Mouse (Mus musculus) hindbrain, embryonic 13.5 days (tissue): ENCODE measurements around the gene Emsy. TPM values are rescaled to one million over a fixed set of nuclear protein-coding genes. Genes with fewer than 3 reads are reported as not detected.
A peak's percentile ranks its signal among the peaks of the same experiment; 100 is the strongest.

ENCODE experiments used
- ATAC-seq: fragments of 200-750 bp; cut with Nextera tagmentation; 2 replicates; pipeline ENCODE4 v1.8.0; 2017; ENCODE audit warnings: moderate TSS enrichment; ENCODE audit not compliant: low FRiP score
- H3K27ac ChIP-seq: fragments of 300-500 bp; sonication (generic); 2 replicates; pipeline ENCODE4 v1.5.1; 2015; ENCODE audit warnings: inconsistent platforms, mild to moderate bottlenecking, moderate library complexity
- H3K27me3 ChIP-seq: fragments of 300-500 bp; sonication (generic); 2 replicates; pipeline ENCODE4 v1.6.1; 2015; ENCODE audit warnings: mild to moderate bottlenecking, inconsistent platforms
- H3K36me3 ChIP-seq: fragments of 300-500 bp; sonication (generic); 2 replicates; pipeline ENCODE4 v1.6.1; 2015; ENCODE audit warnings: mild to moderate bottlenecking, inconsistent platforms
- H3K4me1 ChIP-seq: fragments of 300-500 bp; sonication (generic); replicated peaks from 2 replicates; pipeline ENCODE4 v1.6.1; 2015; ENCODE audit warnings: inconsistent platforms
- H3K4me2 ChIP-seq: fragments of 300-500 bp; sonication (generic); 2 replicates; pipeline ENCODE4 v1.6.1; 2015; ENCODE audit warnings: inconsistent platforms, mild to moderate bottlenecking, moderate library complexity
- H3K4me3 ChIP-seq: fragments of 300-500 bp; sonication (generic); 2 replicates; pipeline ENCODE4 v1.5.1; 2015; ENCODE audit warnings: mild to moderate bottlenecking, inconsistent platforms
- H3K9ac ChIP-seq: fragments of 300-500 bp; sonication (generic); 2 replicates; pipeline ENCODE4 v1.6.1; 2015; ENCODE audit warnings: mild to moderate bottlenecking, inconsistent platforms
- H3K9me3 ChIP-seq: fragments of 300-500 bp; sonication (generic); 2 replicates; pipeline ENCODE4 v1.6.1; 2016; ENCODE audit warnings: inconsistent platforms
- WGBS: fragments of 180-500 bp; shearing (Covaris S2); methylation state at CpG from one replicate; pipeline ENCODE4 v1.1.7; 2015; 5-methylcytosine and 5-hydroxymethylcytosine counted together
- polyA plus RNA-seq: library from polyadenylated mRNA; unstranded; fragments of >200 nt; fragmentation: Nextera tagmentation; extraction: Ambion mirVana; gene quantifications from 2 replicates; pipeline ENCODE4 v1.2.1, GENCODE M21; 2015

The Emsy gene
- polyA plus RNA-seq, 1 experiment from 2014 or later = 35.0 TPM

DNA sequence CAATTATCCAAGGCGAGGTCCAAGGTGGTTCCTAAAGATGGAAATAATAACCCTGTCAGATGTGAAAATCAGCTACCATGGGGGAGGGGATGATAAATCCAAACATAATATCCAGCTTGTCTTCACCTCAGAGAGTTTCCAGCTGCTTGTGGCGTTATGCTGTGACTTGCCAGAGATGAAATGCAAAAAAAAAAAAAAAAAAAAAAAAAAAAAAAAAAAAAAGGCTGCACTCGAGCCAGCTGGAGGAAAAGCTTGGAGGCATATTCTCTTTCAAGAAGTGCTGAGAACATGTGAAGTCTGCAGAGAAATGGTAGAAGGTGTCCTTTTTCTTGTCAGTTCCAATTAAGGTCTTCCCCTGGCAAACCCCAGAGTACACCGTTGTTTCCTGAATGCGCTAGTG is 8.6 kb upstream of the Emsy start:
- H3K4me3 ChIP-seq = no peak overlapping the region
- no peak for ATAC-seq
- no peak overlapping the region for H3K9ac ChIP-seq
- no peaks in the 10 kb centered on the region for H3K27me3 ChIP-seq
- no peak overlapping the region for H3K4me2 ChIP-seq
- H3K9me3 ChIP-seq = no peaks in the 10 kb centered on the region
- H3K4me1 ChIP-seq = no peaks in the 10 kb centered on the region
- H3K36me3 ChIP-seq = no peaks in the 10 kb centered on the region
- no peak overlapping the region for H3K27ac ChIP-seq
- WGBS = 63% methylated on average over 5 of the region's 5 CpGs

DNA sequence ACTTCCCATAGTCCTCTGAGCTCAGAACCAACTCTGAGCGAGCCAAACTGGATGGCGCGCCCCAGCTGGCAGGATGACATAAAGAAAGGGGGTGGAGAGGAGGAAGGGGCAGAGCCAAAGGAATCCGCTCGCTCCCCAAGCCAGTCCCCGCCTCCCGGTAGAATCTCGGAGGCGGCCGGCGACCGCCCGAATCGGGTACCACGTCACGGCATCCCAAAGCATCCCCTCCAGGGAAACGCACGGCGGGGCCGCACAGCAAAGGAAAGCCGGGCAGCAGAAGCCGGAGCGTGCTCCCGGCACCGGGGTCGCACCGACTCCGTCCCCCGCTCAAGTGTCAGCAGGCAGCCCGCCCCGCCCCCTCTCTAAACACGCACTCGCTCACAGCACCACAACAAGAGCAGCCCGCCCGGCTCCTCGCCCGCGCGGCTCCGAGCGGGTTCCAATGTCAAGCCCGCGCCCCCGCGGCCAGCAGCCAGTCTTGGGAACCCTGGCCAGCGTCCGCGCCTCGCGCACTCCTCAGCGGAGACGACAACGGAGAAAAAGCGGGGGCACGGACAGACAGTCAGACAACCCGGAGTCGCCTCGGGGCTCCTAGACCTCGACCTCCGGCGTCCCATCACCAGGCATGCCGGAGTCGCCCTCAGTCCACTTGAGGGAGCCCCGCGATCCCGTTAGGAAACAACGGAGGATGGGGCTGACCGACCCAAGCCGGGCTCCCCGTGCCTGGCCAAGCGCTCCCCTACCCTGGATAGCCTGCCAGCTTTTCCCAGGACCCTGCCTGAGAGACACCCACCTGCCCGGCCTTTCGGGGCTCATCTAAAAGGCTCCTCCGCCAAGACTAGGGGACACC is 677 bp downstream of the Emsy start:
- H3K27ac ChIP-seq = peak overlapping the region; percentile 96
- H3K4me2 ChIP-seq = peak overlapping the region; percentile 80
- ATAC-seq = peak; percentile 83
- peaks cover 20% of the 10 kb centered on the region for H3K36me3 ChIP-seq
- peaks cover 32% of the 10 kb centered on the region for H3K4me1 ChIP-seq
- H3K9ac ChIP-seq = peak overlapping the region; percentile 93
- no peaks in the 10 kb centered on the region for H3K9me3 ChIP-seq
- H3K27me3 ChIP-seq = no peaks in the 10 kb centered on the region
- peak overlapping the region; percentile 94 for H3K4me3 ChIP-seq
- under 1% methylated on average over 74 of the region's 74 CpGs for WGBS

DNA sequence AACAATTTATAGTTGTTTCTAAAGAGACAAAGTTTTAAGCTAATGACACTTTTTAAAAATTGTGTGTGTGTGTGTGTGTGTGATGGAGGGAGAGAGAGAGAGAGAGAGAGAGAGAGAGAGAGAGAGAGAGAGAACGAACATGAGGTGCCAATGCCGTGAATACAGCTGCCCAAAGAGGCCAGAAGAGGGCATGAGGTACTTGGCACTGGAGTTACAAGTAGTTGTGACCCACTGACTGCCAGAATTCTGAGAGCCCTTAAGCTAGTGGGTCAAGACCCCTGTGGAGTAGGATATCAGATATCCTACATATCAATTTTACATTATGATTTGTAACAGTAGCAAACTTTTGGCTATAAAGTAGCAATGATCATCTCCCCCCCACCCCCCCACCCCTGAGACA is 4.9 kb downstream of the Emsy start:
- peaks cover 22% of the 10 kb centered on the region for H3K4me1 ChIP-seq
- H3K9me3 ChIP-seq = no peaks in the 10 kb centered on the region
- WGBS = 81% methylated on average over 2 of the region's 2 CpGs

DNA sequence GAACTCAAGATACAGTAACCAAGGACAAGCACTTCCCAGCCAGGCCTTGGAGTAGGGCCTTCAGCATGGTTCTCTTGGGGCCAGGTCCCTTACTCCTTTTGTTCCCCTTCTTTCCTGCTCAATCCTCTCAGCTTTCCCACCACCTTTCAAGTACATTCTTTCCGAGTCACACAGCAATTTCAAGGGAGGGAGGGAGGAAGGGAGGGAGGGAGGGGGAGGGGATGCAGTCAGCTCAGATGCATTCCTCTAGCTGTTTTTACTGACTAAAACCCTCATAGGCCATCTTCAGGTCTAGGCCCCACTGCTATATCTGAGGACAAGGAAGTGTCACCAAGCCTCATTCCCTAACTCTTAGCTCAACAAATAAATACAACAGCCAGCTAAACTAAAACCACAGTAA is 12.3 kb downstream of the Emsy start:
- H3K4me2 ChIP-seq = no peak overlapping the region
- H3K9me3 ChIP-seq = no peaks in the 10 kb centered on the region
- H3K36me3 ChIP-seq = peaks cover 46% of the 10 kb centered on the region
- H3K4me3 ChIP-seq = no peak overlapping the region
- no peaks in the 10 kb centered on the region for H3K4me1 ChIP-seq
- H3K27me3 ChIP-seq = no peaks in the 10 kb centered on the region
- no peak overlapping the region for H3K27ac ChIP-seq
- WGBS = 18% methylated on average over 1 of the region's 1 CpGs
- no peak overlapping the region for H3K9ac ChIP-seq
- ATAC-seq = no peak

More for the DNA sequence above, 4.9 kb downstream of the Emsy start:
- no peak overlapping the region for H3K4me2 ChIP-seq
- no peak overlapping the region for H3K4me3 ChIP-seq
- peaks cover 38% of the 10 kb centered on the region for H3K36me3 ChIP-seq
- no peak overlapping the region for H3K27ac ChIP-seq
- no peak for ATAC-seq
- no peaks in the 10 kb centered on the region for H3K27me3 ChIP-seq
- H3K9ac ChIP-seq = no peak overlapping the region

DNA sequence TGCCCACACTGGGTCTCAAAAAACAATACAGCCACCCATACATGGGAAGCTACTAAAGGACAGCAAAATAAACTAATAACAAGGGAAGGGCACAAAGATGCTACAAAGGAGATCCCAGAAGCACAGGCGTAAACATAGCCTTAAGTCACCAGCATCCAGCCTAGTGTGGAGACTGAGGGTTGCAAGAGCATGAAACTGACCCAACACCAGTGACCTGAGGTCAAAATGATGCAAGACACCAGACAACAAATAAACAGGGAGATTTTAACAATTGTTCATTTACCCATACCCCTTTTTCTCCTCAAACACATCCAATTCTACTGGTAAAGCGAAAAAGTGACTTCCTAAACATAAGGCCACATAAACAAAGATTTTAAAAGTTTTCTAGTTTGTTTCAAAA is 20.0 kb downstream of the Emsy start:
- H3K27ac ChIP-seq = no peak overlapping the region
- no peak overlapping the region for H3K9ac ChIP-seq
- no peak overlapping the region for H3K4me2 ChIP-seq
- no peaks in the 10 kb centered on the region for H3K4me1 ChIP-seq
- 96% methylated on average over 2 of the region's 2 CpGs for WGBS
- ATAC-seq = no peak
- no peak overlapping the region for H3K4me3 ChIP-seq
- no peaks in the 10 kb centered on the region for H3K9me3 ChIP-seq
- no peaks in the 10 kb centered on the region for H3K27me3 ChIP-seq
- peaks cover 46% of the 10 kb centered on the region for H3K36me3 ChIP-seq

DNA sequence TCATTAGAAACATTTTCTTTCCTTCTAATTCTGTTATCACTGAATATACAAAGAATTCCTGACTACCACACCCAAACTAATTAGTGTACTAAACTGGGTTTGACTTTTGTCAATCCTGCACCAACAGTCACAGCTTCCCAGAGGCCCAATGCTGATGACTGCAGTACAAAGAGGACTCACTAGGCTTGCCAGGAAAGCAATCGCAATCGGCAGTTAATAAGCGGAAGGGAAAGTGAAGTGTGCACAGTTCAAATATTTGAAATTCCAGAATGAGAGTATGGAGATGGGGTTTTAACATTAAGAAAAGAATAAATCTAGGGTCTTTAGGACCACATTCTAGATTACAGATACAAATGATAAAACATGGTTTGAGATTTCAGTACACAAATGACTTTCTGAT is 23.6 kb downstream of the Emsy start:
- WGBS = 82% methylated on average over 3 of the region's 3 CpGs
- no peak for ATAC-seq
- Histone ChIP-seq H3K27ac (no peak overlapping the region), H3K9ac (no peak overlapping the region), H3K36me3 (peaks cover 31% of the 10 kb centered on the region), H3K4me1 (no peaks in the 10 kb centered on the region), H3K9me3 (no peaks in the 10 kb centered on the region), H3K4me2 (no peak overlapping the region), H3K27me3 (no peaks in the 10 kb centered on the region), H3K4me3 (no peak overlapping the region)

DNA sequence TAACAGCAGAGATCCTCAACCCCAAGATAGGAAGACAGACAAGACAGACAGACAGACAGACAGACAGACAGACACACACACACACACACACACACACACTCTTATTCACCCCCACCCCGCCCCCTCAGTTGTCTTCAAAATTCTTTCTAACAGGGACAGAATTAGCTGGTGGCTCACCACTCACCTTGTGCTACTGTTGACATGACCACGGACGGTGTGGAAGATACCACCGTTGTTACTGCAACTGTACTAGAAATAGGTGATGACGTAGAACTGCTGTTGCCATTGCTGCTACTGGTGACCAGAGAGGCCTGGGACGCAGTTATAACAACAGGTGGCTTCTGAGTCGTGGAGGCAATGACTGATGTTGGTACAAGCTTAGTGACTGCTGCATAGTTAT is 26.6 kb downstream of the Emsy start:
- WGBS = 93% methylated on average over 7 of the region's 7 CpGs
- Histone ChIP-seq H3K27me3 (no peaks in the 10 kb centered on the region), H3K27ac (no peak overlapping the region), H3K36me3 (peaks cover 31% of the 10 kb centered on the region), H3K4me2 (no peak overlapping the region), H3K9ac (no peak overlapping the region), H3K4me1 (no peaks in the 10 kb centered on the region), H3K4me3 (no peak overlapping the region), H3K9me3 (no peaks in the 10 kb centered on the region)
- no peak for ATAC-seq

DNA sequence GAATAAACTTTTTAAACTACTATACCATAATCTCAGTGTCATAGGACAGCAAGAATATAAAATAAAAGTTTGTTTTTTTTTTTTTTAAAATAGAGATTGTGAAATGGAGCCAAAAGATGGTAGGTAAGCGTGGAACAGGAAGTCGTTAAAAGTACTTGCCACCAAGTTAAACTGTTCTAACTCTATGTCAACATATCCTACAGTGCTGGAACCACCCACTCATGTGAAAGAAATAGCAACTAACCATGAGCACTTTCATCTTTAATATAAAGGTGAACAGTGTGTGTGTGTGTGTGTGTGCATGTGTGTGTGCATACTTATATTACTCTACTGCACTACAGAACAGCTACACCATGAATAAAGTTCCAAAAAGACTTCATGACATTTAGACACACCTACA is 38.8 kb downstream of the Emsy start:
- no peak overlapping the region for H3K4me2 ChIP-seq
- WGBS = 93% methylated on average over 2 of the region's 2 CpGs
- no peak overlapping the region for H3K9ac ChIP-seq
- peaks cover 26% of the 10 kb centered on the region for H3K36me3 ChIP-seq
- ATAC-seq = no peak
- no peak overlapping the region for H3K27ac ChIP-seq
- H3K4me1 ChIP-seq = no peaks in the 10 kb centered on the region
- H3K4me3 ChIP-seq = no peak overlapping the region
- no peaks in the 10 kb centered on the region for H3K9me3 ChIP-seq
- H3K27me3 ChIP-seq = no peaks in the 10 kb centered on the region

DNA sequence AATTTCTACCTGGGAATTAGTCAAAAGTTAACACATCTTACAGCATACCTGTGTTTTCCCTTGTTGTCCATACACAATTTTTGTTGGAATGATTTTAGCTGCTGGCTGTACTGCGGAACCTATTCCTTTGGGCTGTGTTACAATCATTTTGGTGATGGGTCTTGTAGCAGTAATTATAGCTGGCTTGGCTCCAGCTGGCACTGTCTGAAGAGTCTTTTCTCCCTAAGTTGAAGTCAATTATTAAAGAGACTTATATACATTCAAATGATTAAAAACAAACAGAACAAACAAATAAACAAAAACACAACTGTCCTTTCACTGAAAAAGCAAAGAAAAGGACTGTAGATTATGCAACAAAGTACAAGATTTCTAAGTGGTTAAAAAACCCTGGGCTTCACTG is 43.6 kb downstream of the Emsy start:
- no peak overlapping the region for H3K4me3 ChIP-seq
- no peak overlapping the region for H3K4me2 ChIP-seq
- H3K36me3 ChIP-seq = peaks cover 25% of the 10 kb centered on the region
- H3K27me3 ChIP-seq = no peaks in the 10 kb centered on the region
- no peak for ATAC-seq
- 74% methylated on average over 1 of the region's 1 CpGs for WGBS
- no peaks in the 10 kb centered on the region for H3K4me1 ChIP-seq
- H3K9me3 ChIP-seq = no peaks in the 10 kb centered on the region
- no peak overlapping the region for H3K9ac ChIP-seq
- H3K27ac ChIP-seq = no peak overlapping the region

DNA sequence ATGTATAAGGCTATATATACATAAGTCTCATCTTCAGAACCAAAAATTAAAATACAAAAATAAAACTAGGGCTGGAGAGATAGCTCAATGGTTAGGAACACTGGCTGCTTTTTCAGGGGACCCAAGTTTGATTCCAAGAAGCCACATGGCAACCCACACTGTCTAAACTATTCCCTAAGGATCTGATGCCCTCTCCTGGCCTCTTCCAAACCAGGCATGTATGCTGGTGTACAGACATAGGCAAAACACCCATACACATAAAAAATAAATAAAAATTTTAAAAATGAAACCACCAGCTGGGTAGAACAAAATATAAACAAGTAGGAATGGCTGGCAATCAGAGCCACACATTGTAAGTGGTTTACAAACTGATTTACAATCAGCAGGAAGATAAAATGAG is 48.1 kb downstream of the Emsy start:
- ATAC-seq = no peak
- no peak overlapping the region for H3K4me3 ChIP-seq
- no peaks in the 10 kb centered on the region for H3K4me1 ChIP-seq
- no peaks in the 10 kb centered on the region for H3K9me3 ChIP-seq
- H3K36me3 ChIP-seq = peaks cover 12% of the 10 kb centered on the region
- H3K9ac ChIP-seq = no peak overlapping the region
- H3K27me3 ChIP-seq = no peaks in the 10 kb centered on the region
- no peak overlapping the region for H3K27ac ChIP-seq
- no peak overlapping the region for H3K4me2 ChIP-seq

DNA sequence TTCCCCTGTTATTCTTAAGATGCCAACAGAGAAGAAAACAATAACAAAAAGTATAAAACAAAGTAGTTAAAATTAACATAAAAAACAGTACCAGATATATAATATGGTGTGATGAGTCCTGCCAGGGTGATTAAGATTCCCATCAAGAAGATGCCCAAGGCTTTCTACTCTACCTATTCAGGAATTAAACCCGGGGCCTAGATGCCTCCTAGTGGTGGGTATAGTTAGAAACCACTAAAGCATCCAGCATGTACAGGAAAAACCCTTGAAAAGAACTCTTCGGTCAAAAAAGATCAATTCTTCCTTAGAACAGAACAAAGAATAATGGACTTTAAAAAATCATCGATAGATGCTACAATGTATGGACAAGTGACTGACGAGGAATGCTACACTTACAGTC is 49.4 kb downstream of the Emsy start:
- H3K36me3 ChIP-seq = peaks cover 12% of the 10 kb centered on the region
- no peak overlapping the region for H3K4me2 ChIP-seq
- WGBS = 88% methylated on average over 4 of the region's 4 CpGs
- H3K9me3 ChIP-seq = no peaks in the 10 kb centered on the region
- H3K4me1 ChIP-seq = no peaks in the 10 kb centered on the region
- no peak overlapping the region for H3K4me3 ChIP-seq
- H3K27me3 ChIP-seq = no peaks in the 10 kb centered on the region
- H3K9ac ChIP-seq = no peak overlapping the region
- H3K27ac ChIP-seq = no peak overlapping the region
- ATAC-seq = no peak

DNA sequence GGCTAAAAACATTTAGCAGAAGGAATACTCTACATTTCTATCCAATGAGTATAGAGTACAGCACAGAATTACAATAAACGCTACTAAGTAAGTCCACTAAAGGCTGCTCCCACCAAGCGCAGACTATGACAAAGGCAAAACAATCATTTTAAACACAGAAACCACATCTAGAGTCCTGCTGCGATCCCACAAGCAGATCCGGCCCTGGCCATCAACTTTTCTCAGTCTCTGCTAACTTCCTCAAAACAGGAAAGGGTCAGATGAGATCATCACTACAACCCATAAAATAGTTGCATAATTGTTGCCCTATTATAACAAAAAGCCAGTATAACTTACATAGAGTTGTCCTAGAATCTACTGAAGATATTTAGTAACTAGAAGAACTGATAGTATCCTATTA is 54.9 kb downstream of the Emsy start:
- Histone ChIP-seq H3K27ac (no peak overlapping the region), H3K36me3 (peaks cover 21% of the 10 kb centered on the region; the same call in 1 of the 2 replicates), H3K9me3 (no peaks in the 10 kb centered on the region), H3K27me3 (no peaks in the 10 kb centered on the region), H3K4me3 (no peak overlapping the region), H3K4me1 (no peaks in the 10 kb centered on the region), H3K9ac (no peak overlapping the region), H3K4me2 (no peak overlapping the region)
- no peak for ATAC-seq
- 84% methylated on average over 4 of the region's 4 CpGs for WGBS

DNA sequence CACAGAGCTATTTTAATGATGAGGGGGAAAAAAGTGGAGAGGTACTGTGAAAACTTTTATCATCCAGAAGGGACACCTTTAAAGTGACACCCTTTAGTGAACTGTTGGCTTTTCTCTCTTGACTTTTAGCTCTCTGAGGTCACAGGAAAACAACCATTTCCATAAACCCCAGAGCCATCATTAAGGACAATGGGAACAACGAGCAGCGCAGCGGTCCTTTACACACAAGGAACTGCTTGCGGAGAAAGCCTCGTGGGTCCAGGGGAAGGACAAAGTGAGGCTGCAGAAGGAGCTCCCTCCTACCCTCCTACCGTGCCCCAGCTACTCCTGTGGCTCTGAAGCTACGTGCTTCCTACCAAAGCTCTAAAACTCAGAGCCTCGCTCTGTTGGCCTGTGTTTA is 59.2 kb downstream of the Emsy start:
- Histone ChIP-seq H3K27ac (no peak overlapping the region), H3K9ac (no peak overlapping the region), H3K27me3 (no peaks in the 10 kb centered on the region), H3K4me2 (no peak overlapping the region), H3K36me3 (peaks cover 51% of the 10 kb centered on the region), H3K4me3 (no peak overlapping the region), H3K9me3 (no peaks in the 10 kb centered on the region), H3K4me1 (no peaks in the 10 kb centered on the region)
- no peak for ATAC-seq
- 83% methylated on average over 8 of the region's 8 CpGs for WGBS
